Mouse (Mus musculus) liver, postnatal 0 days (tissue): ENCODE measurements around the gene Ehmt2.

Experiments
- CTCF ChIP-seq: sonication (generic); IDR thresholded peaks from 2 replicates; pipeline ENCODE4 v1.5.1; 2016; ENCODE audit warnings: antibody characterized with exemption, low read depth
- EP300 ChIP-seq: IDR thresholded peaks from 2 replicates; pipeline ENCODE4 v1.6.1; 2016; ENCODE audit warnings: antibody characterized with exemption, low read depth, mild to moderate bottlenecking

GRCm38 (mm10) chr17:34932287-34932686, 34.0 kb downstream of the Ehmt2 start:
- no peak for TF ChIP-seq EP300
- no peak for TF ChIP-seq CTCF
